Comparison of ENCODE assay signal across 28 mouse cellular contexts in the genomic region with DNA sequence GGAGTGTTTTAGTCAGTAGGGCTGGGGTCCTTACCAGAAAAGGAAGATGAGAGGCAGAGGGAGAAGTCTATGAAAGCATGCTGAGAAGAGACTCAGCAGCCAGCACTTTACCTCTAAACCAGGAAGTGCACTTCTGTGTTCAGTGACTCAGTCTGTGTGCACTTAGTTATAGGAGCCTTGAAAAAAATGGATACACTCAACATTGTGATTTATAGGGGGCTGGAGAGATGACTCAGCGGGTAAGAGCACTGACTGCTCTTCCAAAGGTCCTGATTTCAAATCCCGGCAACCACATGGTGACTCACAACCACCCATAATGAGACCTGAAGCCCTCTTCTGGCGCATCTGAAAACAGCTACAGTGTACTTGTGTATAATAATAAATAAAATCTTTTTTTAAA.
DNase-seq lines count a peak whose midpoint lies in the region; ATAC-seq and TF ChIP-seq lines count a peak whose summit lies in the region.
"Had no signal": no experiment of that assay in that cellular context is flagged by ENCODE, and none has a peak within 500 bp of the region (broad histone marks: within the 10 kb centered on the region; RNA-seq: fewer than 3 reads in every experiment).

No protein-coding gene starts in this region.

- peak; percentile 27; the same call in 1 of the 2 replicates for TF ChIP-seq CTCF in intestine, postnatal 0 days (IDR thresholded peaks at IDR 0.05; ENCODE audit: low read depth)
- no peak for TF ChIP-seq CTCF in midbrain, postnatal 0 days (IDR thresholded peaks at IDR 0.05)

- WGBS in intestine, postnatal 0 days = 58% methylated on average over 3 of the region's 3 CpGs
- 92% methylated on average over 3 of the region's 3 CpGs for WGBS in midbrain, postnatal 0 days

- H3K4me3 ChIP-seq in intestine, postnatal 0 days (ENCODE audit: low read depth, low read length) = no peak overlapping the region
- H3K4me3 ChIP-seq in midbrain, postnatal 0 days (ENCODE audit: low read depth, low read length) = no peak overlapping the region
- H3K4me3 ChIP-seq: embryonic facial prominence, embryonic 15.5 days; forebrain, embryonic 15.5 days; heart, adult 2 months; heart, embryonic 13.5 days; limb, embryonic 12.5 days; liver, embryonic 12.5 days had no signal

- H3K36me3 ChIP-seq in intestine, postnatal 0 days (ENCODE audit: control insufficient read depth, insufficient read depth) = no peaks in the 10 kb centered on the region
- H3K36me3 ChIP-seq in midbrain, postnatal 0 days (ENCODE audit: insufficient read depth, low read length) = no peaks in the 10 kb centered on the region
- H3K36me3 ChIP-seq: embryonic facial prominence, embryonic 15.5 days; forebrain, embryonic 15.5 days; heart, embryonic 13.5 days; limb, embryonic 12.5 days; liver, embryonic 12.5 days had no signal

- no peaks in the 10 kb centered on the region for H3K27me3 ChIP-seq in intestine, postnatal 0 days (replicated peaks; ENCODE audit: control insufficient read depth, insufficient read depth, low read length)
- H3K27me3 ChIP-seq in midbrain, postnatal 0 days (ENCODE audit: insufficient read depth, low read length) = no peaks in the 10 kb centered on the region
- H3K27me3 ChIP-seq: CH12.LX; embryonic facial prominence, embryonic 15.5 days; forebrain, embryonic 15.5 days; heart, embryonic 13.5 days; limb, embryonic 12.5 days; liver, embryonic 12.5 days had no signal

- no peak overlapping the region for H3K27ac ChIP-seq in intestine, postnatal 0 days (ENCODE audit: low read depth, low read length)
- H3K27ac ChIP-seq in midbrain, postnatal 0 days (ENCODE audit: low read depth, low read length) = no peak overlapping the region
- H3K27ac ChIP-seq: embryonic facial prominence, embryonic 15.5 days; forebrain, embryonic 15.5 days; heart, adult 2 months; heart, embryonic 13.5 days; hindbrain, postnatal 0 days; liver, embryonic 12.5 days had no signal

- no peak for ATAC-seq in intestine, postnatal 0 days
- no peak for ATAC-seq in midbrain, postnatal 0 days (ENCODE audit: low FRiP score)
- ATAC-seq: activated CD4-positive, CD25-positive, alpha-beta regulatory T cell, adult 4 months; forebrain, embryonic 15.5 days; hindbrain, postnatal 0 days; liver, embryonic 12.5 days had no signal

- peak; percentile 71 to 84 for DNase-seq in adrenal gland, adult (ENCODE audit: inconsistent age in 2 of 2, low spot score in 1 of 2)
- DNase-seq in adrenal gland, postnatal 4 days (ENCODE audit: low spot score in 2 of 2) = no peak
- peak; percentile 79 for DNase-seq in 3134 (ENCODE audit: extremely low read depth, insufficient read length, low spot score)
- peak; percentile 68 for DNase-seq in adrenal gland, adult 8-10 months
- DNase-seq in lung, postnatal 4 days = no peak
- no peak for DNase-seq in midbrain, postnatal 0 days (ENCODE audit: low spot score)
- no peak for DNase-seq in ovary, postnatal 14 days (ENCODE audit: low spot score)
- DNase-seq: cerebellum, adult 9-10 months; gastrocnemius, postnatal 25 days; heart, adult 2 months; heart, postnatal 14 days; kidney, adult 2 months; kidney, postnatal 14 days; lung, adult 18-20 months; lung, postnatal 10 days; spleen, adult 18-20 months; thymus, postnatal 36 days had no signal

- H3K4me1 ChIP-seq in intestine, postnatal 0 days (replicated peaks; ENCODE audit: control insufficient read depth, insufficient read depth, low read length) = no peaks in the 10 kb centered on the region
- no peaks in the 10 kb centered on the region for H3K4me1 ChIP-seq in midbrain, postnatal 0 days (ENCODE audit: insufficient read depth, low read length)
- H3K4me1 ChIP-seq: forebrain, embryonic 15.5 days; liver, embryonic 12.5 days had no signal

- H3K9me3 ChIP-seq in intestine, postnatal 0 days (ENCODE audit: control insufficient read depth) = no peaks in the 10 kb centered on the region
- no peaks in the 10 kb centered on the region for H3K9me3 ChIP-seq in midbrain, postnatal 0 days (ENCODE audit: low read length)
- H3K9me3 ChIP-seq: embryonic facial prominence, embryonic 15.5 days; forebrain, embryonic 15.5 days; G1E; heart, embryonic 13.5 days; limb, embryonic 12.5 days; liver, embryonic 12.5 days had no signal

- no peak overlapping the region for H3K4me2 ChIP-seq in intestine, postnatal 0 days (replicated peaks; ENCODE audit: low read depth)
- no peak overlapping the region for H3K4me2 ChIP-seq in midbrain, postnatal 0 days (ENCODE audit: low read depth, low read length, poor library complexity, severe bottlenecking)
- H3K4me2 ChIP-seq: embryonic facial prominence, embryonic 15.5 days; forebrain, embryonic 15.5 days; heart, embryonic 13.5 days; limb, embryonic 12.5 days; liver, embryonic 12.5 days; midbrain, embryonic 11.5 days had no signal

- no peak overlapping the region for H3K9ac ChIP-seq in intestine, postnatal 0 days (ENCODE audit: low read depth, low read length)
- H3K9ac ChIP-seq in midbrain, postnatal 0 days (replicated peaks; ENCODE audit: low read length, poor library complexity, severe bottlenecking) = no peak overlapping the region
- H3K9ac ChIP-seq: embryonic facial prominence, embryonic 15.5 days; forebrain, embryonic 15.5 days; heart, embryonic 13.5 days; limb, embryonic 12.5 days; liver, embryonic 12.5 days had no signal

Comparison
In these comparisons a context has a peak if more than half of its experiments do, and no peak if none do; other contexts are left out.
1. DNase-seq: peak in adrenal gland, adult (2 of 2), 3134 (single experiment) and adrenal gland, adult 8-10 months (single experiment); none in adrenal gland, postnatal 4 days (0 of 2), lung, postnatal 4 days (0 of 2), midbrain, postnatal 0 days (single experiment) and ovary, postnatal 14 days (single experiment).